In the genomic region with DNA sequence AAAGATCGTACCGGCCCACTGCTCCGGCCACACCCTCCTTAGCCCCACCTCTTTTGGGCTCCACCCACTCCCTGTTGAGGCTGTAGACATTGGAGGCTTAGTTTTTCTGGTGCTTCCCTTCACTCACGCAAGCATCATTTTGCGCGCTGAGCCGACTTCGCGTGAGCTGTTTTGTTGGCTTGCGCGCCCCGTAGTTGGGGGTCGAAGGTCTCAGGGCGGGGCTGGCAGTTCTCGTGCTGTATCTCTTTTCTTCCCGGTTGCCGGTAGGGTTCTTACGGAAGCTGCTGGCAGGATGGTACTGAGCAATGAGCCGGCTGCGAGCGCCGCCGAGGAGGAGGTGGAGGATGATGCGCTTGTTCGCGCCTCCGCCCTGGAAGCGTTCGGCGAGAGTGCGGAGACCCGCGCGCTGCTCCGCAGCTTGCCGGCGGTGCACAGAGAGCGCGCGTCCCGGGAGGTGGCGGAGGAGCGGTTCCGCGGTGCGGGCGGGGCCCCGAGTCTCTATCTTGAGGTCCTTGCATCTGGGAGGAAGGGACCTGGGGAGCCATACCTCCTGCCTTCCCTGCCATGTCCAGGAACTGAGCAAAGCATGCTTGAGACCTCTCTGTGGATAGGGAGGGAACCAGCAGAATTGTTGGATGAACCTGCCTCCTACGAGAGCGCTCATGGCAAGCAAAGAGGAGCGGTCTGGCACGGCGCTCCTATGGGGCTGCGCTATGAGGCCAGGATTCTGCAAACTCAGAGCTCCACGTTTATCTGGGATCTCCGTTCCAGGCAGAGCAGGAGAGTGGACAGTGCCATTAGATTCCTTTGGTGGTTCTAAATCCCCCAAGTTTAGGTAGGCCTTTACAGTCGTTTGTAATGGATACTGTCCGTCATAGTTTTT, we compare ENCODE assay signal across 8 mouse cellular contexts. TPM values are rescaled to one million over a fixed set of nuclear protein-coding genes. Genes with fewer than 3 reads are reported as not detected.
A peak's percentile ranks its signal among the peaks of the same experiment; 100 is the strongest.
DNase-seq lines count a peak whose midpoint lies in the region; ATAC-seq lines count a peak whose summit lies in the region.

Tbcd (plus strand) TSS at position 197 of the 883 bp plus-strand sequence.

- no peaks in the 10 kb centered on the region for H3K9me3 ChIP-seq in hindbrain, embryonic 16.5 days (ENCODE audit: control insufficient read depth, low read length)

- ATAC-seq in hindbrain, embryonic 16.5 days = peak; percentile 95

- H3K27ac ChIP-seq in hindbrain, embryonic 16.5 days (ENCODE audit: low read depth, low read length) = peak within 1 kb of the TSS; percentile 81
- no peak within 1 kb of the TSS for H3K27ac ChIP-seq in macrophage

- DNase-seq in WW6 (ENCODE audit: low read depth, low spot score) = peak; percentile 99
- DNase-seq in cerebellum, postnatal 4 days (ENCODE audit: low spot score in 2 of 2) = peak; percentile 97 to 98
- DNase-seq in gastrocnemius, adult 18-20 months (ENCODE audit: low spot score) = peak; percentile 95
- DNase-seq in left cerebral cortex, adult 18-20 months (ENCODE audit: low spot score in 2 of 2) = peak; percentile 95 to 97
- DNase-seq in right cerebral cortex, adult 18-20 months = peak; percentile 96
- peak; percentile 88 for DNase-seq in urinary bladder, postnatal 10 days (ENCODE audit: low spot score)

- H3K4me1 ChIP-seq in hindbrain, embryonic 16.5 days (ENCODE audit: control insufficient read depth, insufficient read depth, low read depth, low read length) = peaks cover 11% of the 10 kb centered on the region

- H3K79me2 ChIP-seq in macrophage (ENCODE audit: inconsistent target) = peaks cover 22% of the 10 kb centered on the region; the same call in 1 of the 2 replicates

- H3K4me2 ChIP-seq in hindbrain, embryonic 16.5 days (ENCODE audit: low read length) = peak within 1 kb of the TSS; percentile 50

- WGBS in hindbrain, embryonic 16.5 days = under 1% methylated on average over 58 of the region's 58 CpGs
- 1% methylated on average over 58 of the region's 58 CpGs for WGBS in macrophage (ENCODE audit: missing documents)

- H3K9ac ChIP-seq in hindbrain, embryonic 16.5 days (ENCODE audit: low read depth, low read length) = peak within 1 kb of the TSS; percentile 73

- peak within 1 kb of the TSS; percentile 70 for H3K4me3 ChIP-seq in hindbrain, embryonic 16.5 days (ENCODE audit: low read length)
- peak within 1 kb of the TSS; percentile 80 for H3K4me3 ChIP-seq in macrophage (ENCODE audit: inconsistent target)

- no peaks in the 10 kb centered on the region for H3K36me3 ChIP-seq in hindbrain, embryonic 16.5 days (ENCODE audit: control insufficient read depth, insufficient read depth, low read length)
- peaks cover 6% of the 10 kb centered on the region; the same call in 1 of the 2 replicates for H3K36me3 ChIP-seq in macrophage (ENCODE audit: inconsistent target)

- H3K27me3 ChIP-seq in hindbrain, embryonic 16.5 days (replicated peaks; ENCODE audit: control insufficient read depth, insufficient read depth, low read length) = 0 out of 2 replicates have a peak, but pooled peaks cover 3% of the 10 kb centered on the region

RNA-seq across cellular contexts. Expression of gene Tbcd, which starts in this region (rescaled TPM):
- total RNA-seq in gastrocnemius, adult 18-20 months (2021) = 10 to 100 TPM; 14.7 to 15.6 TPM
- 60.8 and 64.2 TPM in 2 replicates for polyA plus RNA-seq in hindbrain, embryonic 16.5 days (2015; fragmentation: Nextera tagmentation; extraction: Ambion mirVana)
- 10 to 100 TPM; 36.4 to 36.6 TPM for total RNA-seq in left cerebral cortex, adult 18-20 months (2021)
- total RNA-seq in macrophage (2018; cell fraction: chromatin; rRNA removed) = 100 to 1,000 TPM in 2 of 26 experiments, 10 to 100 TPM in 24; 24.2 to 116 (median 73.8) TPM
- total RNA-seq in macrophage (2018; cell fraction: cytosol; rRNA removed) = 10 to 100 TPM; 25.8 to 40.2 (median 33.6) TPM
- 10 to 100 TPM; 19.6 to 66.4 (median 42.6) TPM for total RNA-seq in macrophage (2018; cell fraction: nucleus; rRNA removed)
- polyA plus RNA-seq in macrophage (2018) = 32.9 to 38.6 TPM (median 36.1 TPM) in 3 replicates
